Mouse (Mus musculus) lung, embryonic 14.5 days (tissue): Measurements from ENCODE around the gene Ddx28. TPM values are rescaled to one million over a fixed set of nuclear protein-coding genes. Genes with fewer than 3 reads are reported as not detected.

ENCODE experiments used
- ATAC-seq: fragments of 200-750 bp; cut with Nextera tagmentation; 2 replicates; pipeline ENCODE4 v1.8.0; 2017; ENCODE audit warnings: mild to moderate bottlenecking, moderate TSS enrichment, moderate library complexity; ENCODE audit not compliant: insufficient read depth
- DNase-seq: peaks from one replicate; pipeline ENCODE4 v3.0.0-alpha.2; 2015
- H3K27ac ChIP-seq: fragments of 300-500 bp; sonication (generic); 2 replicates; pipeline ENCODE4 v1.5.1; 2014; ENCODE audit warnings: low read depth, mild to moderate bottlenecking, moderate library complexity
- H3K27me3 ChIP-seq: fragments of 300-500 bp; sonication (generic); 2 replicates; pipeline ENCODE4 v1.6.1; 2014; ENCODE audit warnings: low read length, control low read depth; ENCODE audit not compliant: insufficient read depth
- H3K36me3 ChIP-seq: fragments of 300-500 bp; sonication (generic); 2 replicates; pipeline ENCODE4 v1.6.1; 2014; ENCODE audit warnings: control low read depth; ENCODE audit not compliant: insufficient read depth
- H3K4me1 ChIP-seq: fragments of 300-500 bp; sonication (generic); 2 replicates; pipeline ENCODE4 v1.6.1; 2014; ENCODE audit warnings: antibody characterized with exemption, control low read depth; ENCODE audit not compliant: insufficient read depth
- H3K4me2 ChIP-seq: fragments of 300-500 bp; sonication (generic); 2 replicates; pipeline ENCODE4 v1.6.1; 2014; ENCODE audit warnings: mild to moderate bottlenecking
- H3K4me3 ChIP-seq: fragments of 300-500 bp; sonication (generic); 2 replicates; pipeline ENCODE4 v1.5.1; 2014; ENCODE audit warnings: low read depth, low read length
- H3K9ac ChIP-seq: fragments of 300-500 bp; sonication (generic); 2 replicates; pipeline ENCODE4 v1.6.1; 2014
- H3K9me3 ChIP-seq: fragments of 300-500 bp; sonication (generic); 2 replicates; pipeline ENCODE4 v1.6.1; 2016; ENCODE audit warnings: low read depth, low read length, control low read depth
- CTCF ChIP-seq: IDR thresholded peaks from 2 replicates; pipeline ENCODE4 v1.5.1; 2016; ENCODE audit warnings: antibody characterized with exemption, low read depth
- WGBS: fragments of 180-500 bp; shearing (Covaris S2); extraction: QIAGEN DNeasy Blood & Tissue Kit; methylation state at CpG from one replicate; pipeline ENCODE4 v1.1.7; 2014; 5-methylcytosine and 5-hydroxymethylcytosine counted together
- polyA plus RNA-seq: library from polyadenylated mRNA; unstranded; fragments of >200 nt; fragmentation: Nextera tagmentation; extraction: Ambion mirVana; gene quantifications from 2 replicates; pipeline ENCODE4 v1.2.1, GENCODE M21; 2014

Ddx28 gene
- polyA plus RNA-seq, 1 experiment from 2014 or later, result 19.1 TPM

DNA sequence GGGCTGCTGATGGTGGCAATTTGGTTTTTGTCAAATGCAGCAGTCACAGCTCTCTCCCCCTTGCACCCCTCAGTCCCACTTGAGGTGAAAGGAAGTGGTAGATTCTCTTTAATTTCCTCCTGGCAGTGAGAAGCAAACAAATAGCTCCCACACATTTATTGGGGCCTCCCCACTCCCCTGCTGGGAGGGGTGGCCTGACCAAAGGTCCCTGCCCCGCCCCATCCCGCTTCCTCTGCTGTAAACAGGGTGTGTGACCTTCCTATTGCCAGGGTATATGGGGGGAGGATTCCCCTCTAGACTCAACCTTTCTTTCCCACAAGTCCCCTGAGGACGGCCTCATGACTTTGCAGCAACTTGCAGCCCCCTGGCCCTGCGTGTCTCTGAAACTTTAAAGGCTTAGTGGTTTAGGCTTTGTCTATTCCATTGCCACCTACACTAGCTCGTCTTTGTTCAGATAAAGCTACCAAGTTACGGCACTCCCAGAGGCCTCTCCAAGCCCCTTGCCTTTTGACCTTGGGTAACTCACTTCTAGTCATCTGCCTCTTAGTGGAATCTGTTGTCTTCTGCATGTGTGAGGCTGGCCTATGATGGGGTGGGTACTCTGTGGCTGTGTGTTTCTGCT is 42.6 kb upstream of the Ddx28 start:
- H3K9ac ChIP-seq, result no peak overlapping the region
- no peaks in the 10 kb centered on the region for H3K9me3 ChIP-seq
- H3K27ac ChIP-seq, result no peak overlapping the region
- no peak overlapping the region for H3K4me3 ChIP-seq
- no peak for DNase-seq
- TF ChIP-seq CTCF, result no peak
- no peak for ATAC-seq
- 60% methylated on average over 6 of the region's 6 CpGs for WGBS
- peaks cover 20% of the 10 kb centered on the region; the same call in 1 of the 2 replicates for H3K36me3 ChIP-seq
- H3K4me2 ChIP-seq, result no peak overlapping the region
- H3K4me1 ChIP-seq, result no peaks in the 10 kb centered on the region
- H3K27me3 ChIP-seq, result no peaks in the 10 kb centered on the region

DNA sequence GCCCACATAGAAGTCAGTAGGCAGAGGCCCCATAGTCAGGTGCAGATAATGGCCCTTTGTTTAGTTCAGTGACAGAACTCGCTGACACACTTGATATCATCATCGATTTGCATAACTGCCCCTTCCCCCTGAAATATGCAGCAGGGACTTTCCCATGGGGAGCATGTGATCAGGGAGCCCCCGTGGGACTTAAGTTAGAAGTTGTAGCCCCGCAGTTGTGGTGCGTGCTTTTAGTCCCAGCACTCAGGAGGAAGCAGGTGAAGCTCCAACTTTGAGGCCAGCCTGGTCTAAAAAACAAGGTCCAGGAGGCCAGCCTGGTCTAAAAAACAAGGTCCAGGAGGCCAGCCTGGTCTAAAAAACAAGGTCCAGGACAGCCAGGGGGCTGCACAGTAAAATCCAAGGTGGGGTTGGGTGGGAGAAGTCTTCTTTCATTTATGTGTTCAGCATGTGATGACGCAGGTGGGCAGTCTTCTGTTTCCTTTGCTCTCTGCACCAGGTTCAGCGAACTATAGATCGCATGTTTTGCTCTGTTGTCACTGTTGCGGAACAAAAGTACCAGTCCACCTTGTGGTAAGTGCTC is 40.9 kb upstream of the Ddx28 start:
- Histone ChIP-seq H3K27ac (no peak overlapping the region), H3K27me3 (no peaks in the 10 kb centered on the region), H3K36me3 (peaks cover 20% of the 10 kb centered on the region; the same call in 1 of the 2 replicates), H3K9me3 (no peaks in the 10 kb centered on the region), H3K4me1 (no peaks in the 10 kb centered on the region), H3K4me3 (no peak overlapping the region), H3K4me2 (no peak overlapping the region), H3K9ac (no peak overlapping the region)
- DNase-seq, result no peak
- no peak for TF ChIP-seq CTCF
- no peak for ATAC-seq
- WGBS, result 90% methylated on average over 9 of the region's 9 CpGs

- no peak overlapping the region for H3K4me2 ChIP-seq
- H3K9ac ChIP-seq, result no peak overlapping the region
- no peaks in the 10 kb centered on the region for H3K4me1 ChIP-seq
- WGBS, result 87% methylated on average over 3 of the region's 3 CpGs
- H3K27ac ChIP-seq, result no peak overlapping the region
- no peak overlapping the region for H3K4me3 ChIP-seq
- ATAC-seq (no peak), DNase-seq (no peak)
- H3K36me3 ChIP-seq, result peaks cover 27% of the 10 kb centered on the region; the same call in 1 of the 2 replicates
- no peaks in the 10 kb centered on the region for H3K9me3 ChIP-seq
- no peaks in the 10 kb centered on the region for H3K27me3 ChIP-seq
- no peak for TF ChIP-seq CTCF
These were observed 39.4 kb upstream of the Ddx28 start for GRCm38 (mm10) chr8:106051068-106051467.

DNA sequence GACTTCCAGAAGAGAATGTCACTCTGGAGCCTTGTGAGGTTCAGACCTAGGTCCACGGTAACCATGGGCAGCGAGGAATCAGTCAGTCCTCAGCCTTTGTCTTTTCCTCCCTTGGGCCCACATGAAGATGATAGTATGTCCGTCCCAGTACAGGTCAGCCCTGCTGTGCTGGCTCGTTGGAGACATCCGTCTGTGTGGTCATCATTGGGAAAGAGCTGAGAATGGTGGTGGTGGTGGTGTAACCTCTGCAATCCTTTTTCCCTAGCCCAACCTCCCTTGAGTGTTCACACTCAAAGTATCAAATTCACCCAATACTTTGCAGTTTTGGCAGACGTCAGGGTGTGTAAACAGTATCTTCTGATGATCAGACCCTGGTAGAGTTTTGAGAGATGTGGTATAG is 38.2 kb upstream of the Ddx28 start:
- H3K36me3 ChIP-seq, result peaks cover 27% of the 10 kb centered on the region; the same call in 1 of the 2 replicates
- no peaks in the 10 kb centered on the region for H3K4me1 ChIP-seq
- H3K9me3 ChIP-seq, result no peaks in the 10 kb centered on the region
- DNase-seq, result no peak
- TF ChIP-seq CTCF, result no peak
- H3K4me2 ChIP-seq, result no peak overlapping the region
- WGBS, result 82% methylated on average over 6 of the region's 6 CpGs
- H3K9ac ChIP-seq, result no peak overlapping the region
- no peak for ATAC-seq
- H3K27ac ChIP-seq, result no peak overlapping the region
- H3K27me3 ChIP-seq, result no peaks in the 10 kb centered on the region
- H3K4me3 ChIP-seq, result no peak overlapping the region

GRCm38 (mm10) chr8:106047854-106048630 is 36.4 kb upstream of the Ddx28 start:
- Histone ChIP-seq H3K36me3 (peaks cover 22% of the 10 kb centered on the region; the same call in 1 of the 2 replicates), H3K4me3 (no peak overlapping the region), H3K4me2 (no peak overlapping the region), H3K9ac (no peak overlapping the region), H3K27ac (no peak overlapping the region), H3K9me3 (no peaks in the 10 kb centered on the region), H3K4me1 (no peaks in the 10 kb centered on the region), H3K27me3 (no peaks in the 10 kb centered on the region)
- WGBS, result 82% methylated on average over 5 of the region's 5 CpGs
- DNase-seq (no peak), ATAC-seq (no peak)
- TF ChIP-seq CTCF, result no peak

GRCm38 (mm10) chr8:106046872-106047559 is 35.3 kb upstream of the Ddx28 start:
- H3K27ac ChIP-seq, result no peak overlapping the region
- DNase-seq (no peak), ATAC-seq (no peak)
- no peaks in the 10 kb centered on the region for H3K4me1 ChIP-seq
- no peaks in the 10 kb centered on the region for H3K9me3 ChIP-seq
- H3K36me3 ChIP-seq, result peaks cover 16% of the 10 kb centered on the region; the same call in 1 of the 2 replicates
- no peak for TF ChIP-seq CTCF
- no peaks in the 10 kb centered on the region for H3K27me3 ChIP-seq
- WGBS, result 90% methylated on average over 11 of the region's 11 CpGs
- no peak overlapping the region for H3K4me2 ChIP-seq
- no peak overlapping the region for H3K4me3 ChIP-seq
- no peak overlapping the region for H3K9ac ChIP-seq
